Mouse (Mus musculus) limb, embryonic 10.5 days (tissue): ENCODE results near the gene Ermp1. TPM values are rescaled to one million over a fixed set of nuclear protein-coding genes. Genes with fewer than 3 reads are reported as not detected.
A peak's percentile ranks its signal among the peaks of the same experiment; 100 is the strongest.

Experiments used
- DNase-seq: peaks from one replicate; pipeline ENCODE4 v3.0.0-alpha.2; 2017; ENCODE audit warnings: low spot score
- H3K27ac ChIP-seq: fragments of 300-500 bp; sonication (generic); 2 replicates; pipeline ENCODE4 v1.5.1; 2016; ENCODE audit warnings: mild to moderate bottlenecking
- H3K27me3 ChIP-seq: fragments of 300-500 bp; sonication (generic); 2 replicates; pipeline ENCODE4 v1.6.1; 2016; ENCODE audit warnings: low read depth, mild to moderate bottlenecking; ENCODE audit not compliant: poor library complexity, severe bottlenecking
- H3K36me3 ChIP-seq: fragments of 300-500 bp; sonication (generic); 2 replicates; pipeline ENCODE4 v1.6.1; 2016; ENCODE audit warnings: mild to moderate bottlenecking, moderate library complexity
- H3K4me1 ChIP-seq: fragments of 300-500 bp; sonication (generic); 2 replicates; pipeline ENCODE4 v1.6.1; 2016
- H3K4me3 ChIP-seq: fragments of 300-500 bp; sonication (generic); 2 replicates; pipeline ENCODE4 v1.5.1; 2016; ENCODE audit warnings: mild to moderate bottlenecking, moderate library complexity
- H3K9me3 ChIP-seq: fragments of 300-500 bp; sonication (generic); replicated peaks from 2 replicates; pipeline ENCODE4 v1.6.1; 2016; ENCODE audit warnings: mild to moderate bottlenecking
- WGBS: fragments of 180-500 bp; shearing (Covaris S2); methylation state at CpG from one replicate; pipeline ENCODE4 v1.1.7; 2016; 5-methylcytosine and 5-hydroxymethylcytosine counted together
- polyA plus RNA-seq: library from polyadenylated mRNA; unstranded; fragments of >200 nt; fragmentation: Nextera tagmentation; extraction: Ambion mirVana; gene quantifications from 2 replicates; pipeline ENCODE4 v1.2.1, GENCODE M21; 2016

Ermp1 gene
- polyA plus RNA-seq = 18.1 and 18.2 TPM in 2 replicates

- Histone ChIP-seq H3K4me3 (peak within 1 kb of the TSS; percentile 79), H3K27me3 (no peaks in the 10 kb centered on the region), H3K4me1 (peaks cover 7% of the 10 kb centered on the region), H3K27ac (peak within 1 kb of the TSS; percentile 93), H3K9me3 (no peaks in the 10 kb centered on the region), H3K36me3 (peaks cover 25% of the 10 kb centered on the region)
- WGBS = under 1% methylated on average over 90 of the region's 90 CpGs
- DNase-seq = peak; percentile 97
These were observed at the start of gene Ermp1 for GRCm38 (mm10) chr19:29647651-29648549. Ermp1 (minus strand) TSS chr19:29648415.

GRCm38 (mm10) chr19:29697245-29697874 lies 49.1 kb upstream of the Ermp1 start, which contains the start of gene Mlana:
Mlana (plus strand) TSS chr19:29697824.
- no peak for DNase-seq
- 55% methylated on average over 3 of the region's 3 CpGs for WGBS
- Histone ChIP-seq H3K36me3 (no peaks in the 10 kb centered on the region), H3K4me1 (peaks cover 19% of the 10 kb centered on the region), H3K27ac (no peak within 1 kb of the TSS), H3K4me3 (no peak within 1 kb of the TSS), H3K27me3 (no peaks in the 10 kb centered on the region), H3K9me3 (no peaks in the 10 kb centered on the region)

GRCm38 (mm10) chr19:29696840-29697239 lies 48.6 kb upstream of the Ermp1 start:
- Histone ChIP-seq H3K27me3 (no peaks in the 10 kb centered on the region), H3K27ac (no peak overlapping the region), H3K4me3 (no peak overlapping the region), H3K36me3 (no peaks in the 10 kb centered on the region), H3K9me3 (no peaks in the 10 kb centered on the region), H3K4me1 (peaks cover 19% of the 10 kb centered on the region)
- no peak for DNase-seq

- H3K4me3 ChIP-seq = no peak overlapping the region
- WGBS = 96% methylated on average over 4 of the region's 4 CpGs
- no peaks in the 10 kb centered on the region for H3K36me3 ChIP-seq
- no peaks in the 10 kb centered on the region for H3K27me3 ChIP-seq
- no peak overlapping the region for H3K27ac ChIP-seq
- peaks cover 19% of the 10 kb centered on the region for H3K4me1 ChIP-seq
- no peaks in the 10 kb centered on the region for H3K9me3 ChIP-seq
- DNase-seq = no peak
These were observed 48.1 kb upstream of the Ermp1 start for GRCm38 (mm10) chr19:29696309-29696708.

GRCm38 (mm10) chr19:29695071-29695470 lies 46.9 kb upstream of the Ermp1 start:
- H3K4me3 ChIP-seq = no peak overlapping the region
- H3K4me1 ChIP-seq = peaks cover 15% of the 10 kb centered on the region
- DNase-seq = no peak
- H3K27ac ChIP-seq = no peak overlapping the region
- 91% methylated on average over 10 of the region's 10 CpGs for WGBS
- H3K36me3 ChIP-seq = no peaks in the 10 kb centered on the region
- H3K9me3 ChIP-seq = no peaks in the 10 kb centered on the region
- H3K27me3 ChIP-seq = no peaks in the 10 kb centered on the region

GRCm38 (mm10) chr19:29683844-29684540 lies 35.8 kb upstream of the Ermp1 start:
- Histone ChIP-seq H3K36me3 (no peaks in the 10 kb centered on the region), H3K4me1 (no peaks in the 10 kb centered on the region), H3K4me3 (no peak overlapping the region), H3K27me3 (no peaks in the 10 kb centered on the region), H3K9me3 (no peaks in the 10 kb centered on the region; the same call in 1 of the 2 replicates), H3K27ac (no peak overlapping the region)
- peak; percentile 84 for DNase-seq
- WGBS = 53% methylated on average over 16 of the region's 16 CpGs

- 88% methylated on average over 13 of the region's 13 CpGs for WGBS
- H3K27ac ChIP-seq = no peak overlapping the region
- H3K4me1 ChIP-seq = no peaks in the 10 kb centered on the region
- no peaks in the 10 kb centered on the region; the same call in 1 of the 2 replicates for H3K9me3 ChIP-seq
- no peak overlapping the region for H3K4me3 ChIP-seq
- no peaks in the 10 kb centered on the region for H3K36me3 ChIP-seq
- no peak for DNase-seq
- no peaks in the 10 kb centered on the region for H3K27me3 ChIP-seq
These were observed 32.3 kb upstream of the Ermp1 start for GRCm38 (mm10) chr19:29680182-29681152.

- DNase-seq = no peak
- H3K9me3 ChIP-seq = no peaks in the 10 kb centered on the region
- H3K4me1 ChIP-seq = no peaks in the 10 kb centered on the region
- H3K27me3 ChIP-seq = no peaks in the 10 kb centered on the region
- H3K36me3 ChIP-seq = no peaks in the 10 kb centered on the region
- no peak overlapping the region for H3K4me3 ChIP-seq
- H3K27ac ChIP-seq = no peak overlapping the region
- 84% methylated on average over 6 of the region's 6 CpGs for WGBS
These were observed 30.1 kb upstream of the Ermp1 start for GRCm38 (mm10) chr19:29678181-29678778.

- no peaks in the 10 kb centered on the region for H3K36me3 ChIP-seq
- no peak for DNase-seq
- WGBS = 73% methylated on average over 10 of the region's 10 CpGs
These were observed 28.4 kb upstream of the Ermp1 start for GRCm38 (mm10) chr19:29676479-29677193.

GRCm38 (mm10) chr19:29675562-29676078 lies 27.4 kb upstream of the Ermp1 start:
- H3K9me3 ChIP-seq = no peaks in the 10 kb centered on the region
- H3K27ac ChIP-seq = no peak overlapping the region
- H3K27me3 ChIP-seq = no peaks in the 10 kb centered on the region
- no peaks in the 10 kb centered on the region for H3K36me3 ChIP-seq
- no peaks in the 10 kb centered on the region for H3K4me1 ChIP-seq
- WGBS = 71% methylated on average over 9 of the region's 9 CpGs
- no peak for DNase-seq
- no peak overlapping the region for H3K4me3 ChIP-seq

More at GRCm38 (mm10) chr19:29676479-29677193, 28.4 kb upstream of the Ermp1 start:
- H3K4me1 ChIP-seq = no peaks in the 10 kb centered on the region
- no peak overlapping the region for H3K4me3 ChIP-seq
- no peak overlapping the region for H3K27ac ChIP-seq
- H3K27me3 ChIP-seq = no peaks in the 10 kb centered on the region
- no peaks in the 10 kb centered on the region for H3K9me3 ChIP-seq

GRCm38 (mm10) chr19:29674946-29675345 lies 26.7 kb upstream of the Ermp1 start:
- WGBS = 95% methylated on average over 7 of the region's 7 CpGs
- Histone ChIP-seq H3K4me3 (no peak overlapping the region), H3K36me3 (no peaks in the 10 kb centered on the region), H3K27ac (no peak overlapping the region), H3K27me3 (no peaks in the 10 kb centered on the region), H3K9me3 (no peaks in the 10 kb centered on the region), H3K4me1 (no peaks in the 10 kb centered on the region)
- no peak for DNase-seq
